ENCODE assay signal across 8 mouse cellular contexts in the genomic region with DNA sequence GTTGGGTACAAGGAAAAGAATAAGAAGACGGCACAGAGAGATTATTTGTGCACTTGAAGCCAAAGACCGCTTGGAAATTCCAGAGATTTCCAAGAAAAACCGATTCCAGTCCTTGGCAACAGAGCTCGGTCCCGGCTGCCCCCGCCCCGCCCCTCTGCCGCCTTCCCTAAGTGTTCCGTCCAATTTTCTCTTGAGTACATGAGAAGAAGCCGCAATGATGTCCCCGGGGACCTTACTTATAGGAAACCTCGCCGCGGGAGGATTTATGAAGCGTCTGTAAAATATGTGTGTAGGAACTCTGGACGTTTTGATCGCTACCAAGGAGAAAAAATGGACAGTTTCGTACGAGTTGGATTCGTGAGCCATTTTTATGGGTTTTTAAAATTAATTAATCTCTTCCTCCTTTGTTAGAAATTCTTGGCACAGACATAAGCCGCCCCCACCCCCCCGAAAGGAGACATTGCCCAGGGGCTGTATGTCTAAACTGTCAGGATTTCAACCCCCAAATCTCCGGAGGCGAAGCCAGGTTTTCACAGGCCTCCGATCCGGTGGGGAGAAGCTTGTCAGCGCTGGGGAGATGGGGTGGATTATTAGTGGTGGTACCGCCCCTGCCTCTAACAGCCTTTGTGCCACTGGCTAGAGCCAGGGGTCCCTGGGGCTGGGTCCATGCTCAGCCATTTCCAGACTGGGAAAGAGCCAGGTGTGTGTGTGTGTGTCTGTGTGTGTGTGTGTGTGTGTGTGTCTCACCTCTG.
DNase-seq lines count a peak whose midpoint lies in the region; ATAC-seq and TF ChIP-seq lines count a peak whose summit lies in the region.
"Had no signal": no experiment of that assay in that cellular context is flagged by ENCODE, and none has a peak within 500 bp of the region (broad histone marks: within the 10 kb centered on the region; RNA-seq: fewer than 3 reads in every experiment).

No protein-coding gene starts in this region.

- H3K27ac ChIP-seq in heart, embryonic 15.5 days = no peak overlapping the region
- no peak overlapping the region for H3K27ac ChIP-seq in limb, embryonic 11.5 days (replicated peaks; ENCODE audit: low read depth, low read length)
- no peak overlapping the region for H3K27ac ChIP-seq in left cerebral cortex, adult 2 months
- H3K27ac ChIP-seq: macrophage had no signal

- no peak for TF ChIP-seq CTCF in E14TG2a.4 (conservative IDR thresholded peaks at IDR 0.05; ENCODE audit: low read length)
- no peak for TF ChIP-seq CTCF in left cerebral cortex, adult 2 months (IDR thresholded peaks at IDR 0.05)

- H3ac ChIP-seq in myocyte (ENCODE audit: control insufficient read depth, insufficient read length) = no peak overlapping the region

- no peaks in the 10 kb centered on the region for H3K79me2 ChIP-seq in myocyte (ENCODE audit: control insufficient read depth, insufficient read depth)

- H3K9me3 ChIP-seq in E14TG2a.4 (ENCODE audit: low read length) = peaks cover 15% of the 10 kb centered on the region
- H3K9me3 ChIP-seq in heart, embryonic 15.5 days (replicated peaks) = no peaks in the 10 kb centered on the region
- peaks cover 4% of the 10 kb centered on the region; the same call in 1 of the 2 replicates for H3K9me3 ChIP-seq in limb, embryonic 11.5 days (ENCODE audit: control insufficient read depth, low read length)

- peak overlapping the region; percentile 66 for H3K4me2 ChIP-seq in heart, embryonic 15.5 days
- peak overlapping the region; percentile 40; the same call in 1 of the 2 replicates for H3K4me2 ChIP-seq in limb, embryonic 11.5 days (ENCODE audit: low read depth, severe bottlenecking)
- H3K4me2 ChIP-seq in myocyte (ENCODE audit: low read depth) = peak overlapping the region; percentile 68

- 8% methylated on average over 28 of the region's 28 CpGs for WGBS in heart, embryonic 15.5 days
- 3% methylated on average over 28 of the region's 28 CpGs for WGBS in limb, embryonic 11.5 days

- H3K9ac ChIP-seq in heart, embryonic 15.5 days = no peak overlapping the region
- H3K9ac ChIP-seq in limb, embryonic 11.5 days (ENCODE audit: low read length) = no peak overlapping the region

- H3K4me1 ChIP-seq in E14TG2a.4 (replicated peaks; ENCODE audit: low read depth, low read length) = peaks cover 81% of the 10 kb centered on the region
- peaks cover 25% of the 10 kb centered on the region for H3K4me1 ChIP-seq in heart, embryonic 15.5 days (replicated peaks)
- H3K4me1 ChIP-seq in limb, embryonic 11.5 days (ENCODE audit: control insufficient read depth, insufficient read depth, low read length) = peaks cover 13% of the 10 kb centered on the region

- intact Hi-C loops in left cerebral cortex, adult 2 months (cut with DNase I) = loop anchor here (5.0 kb wide), 1 partner anchor 61 kb away; no protein-coding TSS in a partner anchor

- TF ChIP-seq POLR2A in myocyte (IDR thresholded peaks at IDR 0.05; ENCODE audit: insufficient read length, low read depth) = no peak

- H3K36me3 ChIP-seq in E14TG2a.4 (ENCODE audit: insufficient read depth, low read length) = no peaks in the 10 kb centered on the region
- H3K36me3 ChIP-seq in heart, embryonic 15.5 days = no peaks in the 10 kb centered on the region
- no peaks in the 10 kb centered on the region for H3K36me3 ChIP-seq in limb, embryonic 11.5 days (ENCODE audit: control insufficient read depth, insufficient read depth, low read length)
- no peaks in the 10 kb centered on the region for H3K36me3 ChIP-seq in myocyte (ENCODE audit: control insufficient read depth, insufficient read depth)

- H3K27me3 ChIP-seq in E14TG2a.4 (ENCODE audit: insufficient read depth, low read length) = peaks cover 8% of the 10 kb centered on the region
- peaks cover 24% of the 10 kb centered on the region for H3K27me3 ChIP-seq in heart, embryonic 15.5 days
- no peaks in the 10 kb centered on the region for H3K27me3 ChIP-seq in limb, embryonic 11.5 days (ENCODE audit: control insufficient read depth, insufficient read depth, low read length)
- H3K27me3 ChIP-seq in myocyte (ENCODE audit: control insufficient read depth, insufficient read depth, insufficient read length) = no peaks in the 10 kb centered on the region

- H3K4me3 ChIP-seq in E14TG2a.4 (replicated peaks; ENCODE audit: low read length) (peak overlapping the region; percentile 51), myocyte (peak overlapping the region; percentile 6)
- peak overlapping the region; percentile 34 for H3K4me3 ChIP-seq in heart, embryonic 15.5 days
- peak overlapping the region; percentile 5; the same call in 1 of the 2 replicates for H3K4me3 ChIP-seq in limb, embryonic 11.5 days (ENCODE audit: low read depth, low read length)
- no peak overlapping the region for H3K4me3 ChIP-seq in left cerebral cortex, adult 2 months

- DNase-seq in ZHBTc4 (ENCODE audit: low read depth, low spot score) = peak; percentile 48
- DNase-seq in limb, embryonic 11.5 days (ENCODE audit: low spot score) = peak; percentile 64
- DNase-seq in left cerebral cortex, adult 2 months (ENCODE audit: extremely low spot score in 1 of 2, low spot score in 2 of 2) = no peak
- DNase-seq in layer of hippocampus, adult 8-10 months (ENCODE audit: low spot score in 2 of 2) = no peak

- no peak for ATAC-seq in heart, embryonic 15.5 days (replicated peaks; ENCODE audit: insufficient number of reproducible peaks, insufficient read depth, low FRiP score, low read depth)
- ATAC-seq in limb, embryonic 11.5 days (ENCODE audit: insufficient number of reproducible peaks, low FRiP score, low TSS enrichment, low read depth) = no peak

TF ChIP-seq in myocyte, 11 proteins besides CTCF, POLR2A, EP300 and RAD21:
- TF ChIP-seq TCF12 (IDR thresholded peaks at IDR 0.05; ENCODE audit: insufficient read depth, poor library complexity, severe bottlenecking) (no peak), SRF (IDR thresholded peaks at IDR 0.05; ENCODE audit: control insufficient read depth, insufficient read length, low read depth) (no peak), MAX (IDR thresholded peaks at IDR 0.05; ENCODE audit: low read depth) (no peak), MYOG (IDR thresholded peaks at IDR 0.05; ENCODE audit: control insufficient read depth in 1 of 3, insufficient read depth in 1 of 3, insufficient read length in 2 of 3, low read depth in 2 of 3) (no peak), MYOD1 (IDR thresholded peaks at IDR 0.05; ENCODE audit: control insufficient read depth in 1 of 3, insufficient read length in 2 of 3, low read depth in 2 of 3) (no peak)
TF ChIP-seq in myocyte: peak in this region for 0.

Comparison
In these comparisons a context has a peak if more than half of its experiments do, and no peak if none do; other contexts are left out.
1. DNase-seq: peak in ZHBTc4 (single experiment) and limb, embryonic 11.5 days (single experiment); none in left cerebral cortex, adult 2 months (0 of 2) and layer of hippocampus, adult 8-10 months (0 of 2).
2. Peak in every context shown above with its lines, with median percentiles within 50 percentile points of each other: H3K4me2 ChIP-seq.